Mouse (Mus musculus) midbrain, embryonic 15.5 days (tissue): ENCODE results near the gene A930033H14Rik. TPM values are rescaled to one million over a fixed set of nuclear protein-coding genes. Genes with fewer than 3 reads are reported as not detected.

Experiments
- ATAC-seq: fragments of 200-750 bp; cut with Nextera tagmentation; replicated peaks from 2 replicates; pipeline ENCODE4 v1.8.0; 2017; ENCODE audit warnings: moderate TSS enrichment
- H3K27ac ChIP-seq: fragments of 300-500 bp; sonication (generic); 2 replicates; pipeline ENCODE4 v1.5.1; 2015; ENCODE audit warnings: mild to moderate bottlenecking, inconsistent platforms
- H3K27me3 ChIP-seq: fragments of 300-500 bp; sonication (generic); replicated peaks from 2 replicates; pipeline ENCODE4 v1.6.1; 2015; ENCODE audit warnings: inconsistent platforms
- H3K36me3 ChIP-seq: fragments of 300-500 bp; sonication (generic); replicated peaks from 2 replicates; pipeline ENCODE4 v1.6.1; 2015; ENCODE audit warnings: inconsistent platforms
- H3K4me1 ChIP-seq: fragments of 300-500 bp; sonication (generic); 2 replicates; pipeline ENCODE4 v1.6.1; 2015; ENCODE audit warnings: inconsistent platforms
- H3K4me2 ChIP-seq: fragments of 300-500 bp; sonication (generic); 2 replicates; pipeline ENCODE4 v1.6.1; 2015; ENCODE audit warnings: inconsistent platforms, mild to moderate bottlenecking, moderate library complexity
- H3K4me3 ChIP-seq: fragments of 300-500 bp; sonication (generic); 2 replicates; pipeline ENCODE4 v1.5.1; 2015; ENCODE audit warnings: mild to moderate bottlenecking, inconsistent platforms
- H3K9ac ChIP-seq: fragments of 300-500 bp; sonication (generic); 2 replicates; pipeline ENCODE4 v1.6.1; 2015; ENCODE audit warnings: mild to moderate bottlenecking, inconsistent platforms
- H3K9me3 ChIP-seq: fragments of 300-500 bp; sonication (generic); 2 replicates; pipeline ENCODE4 v1.6.1; 2016; ENCODE audit warnings: inconsistent platforms
- WGBS: fragments of 180-500 bp; shearing (Covaris S2); methylation state at CpG from one replicate; pipeline ENCODE4 v1.1.7; 2015; ENCODE audit warnings: mixed read lengths; 5-methylcytosine and 5-hydroxymethylcytosine counted together
- polyA plus RNA-seq: library from polyadenylated mRNA; unstranded; fragments of >200 nt; fragmentation: Nextera tagmentation; extraction: Ambion mirVana; gene quantifications from 2 replicates; pipeline ENCODE4 v1.2.1, GENCODE M21; 2015

Gene A930033H14Rik
- polyA plus RNA-seq, 1 experiment from 2014 or later: 1.6 TPM

- no peaks in the 10 kb centered on the region for H3K27me3 ChIP-seq
- H3K27ac ChIP-seq: no peak overlapping the region
- no peak for ATAC-seq
- no peaks in the 10 kb centered on the region for H3K9me3 ChIP-seq
- H3K36me3 ChIP-seq: no peaks in the 10 kb centered on the region
- H3K9ac ChIP-seq: no peak overlapping the region
- H3K4me3 ChIP-seq: no peak overlapping the region
- peaks cover 19% of the 10 kb centered on the region for H3K4me1 ChIP-seq
- H3K4me2 ChIP-seq: no peak overlapping the region
- 95% methylated on average over 10 of the region's 10 CpGs for WGBS
These were observed 2.9 kb downstream of the A930033H14Rik start for GRCm38 (mm10) chr10:69210006-69210405.

- Histone ChIP-seq H3K36me3 (no peaks in the 10 kb centered on the region), H3K27ac (no peak overlapping the region), H3K4me1 (peaks cover 11% of the 10 kb centered on the region), H3K9me3 (no peaks in the 10 kb centered on the region), H3K27me3 (no peaks in the 10 kb centered on the region), H3K4me3 (no peak overlapping the region), H3K9ac (no peak overlapping the region), H3K4me2 (no peak overlapping the region)
- no peak for ATAC-seq
- WGBS: 91% methylated on average over 3 of the region's 3 CpGs
These were observed 4.2 kb downstream of the A930033H14Rik start for GRCm38 (mm10) chr10:69208705-69209104.

- no peak overlapping the region for H3K4me2 ChIP-seq
- 84% methylated on average over 15 of the region's 15 CpGs for WGBS
- H3K4me3 ChIP-seq: no peak overlapping the region
- peaks cover 9% of the 10 kb centered on the region for H3K4me1 ChIP-seq
- H3K9me3 ChIP-seq: no peaks in the 10 kb centered on the region
- no peaks in the 10 kb centered on the region for H3K36me3 ChIP-seq
- no peak for ATAC-seq
- no peak overlapping the region for H3K9ac ChIP-seq
- no peak overlapping the region for H3K27ac ChIP-seq
- H3K27me3 ChIP-seq: no peaks in the 10 kb centered on the region
These were observed 4.8 kb downstream of the A930033H14Rik start for GRCm38 (mm10) chr10:69207981-69208630.

GRCm38 (mm10) chr10:69207481-69207880 is 5.4 kb downstream of the A930033H14Rik start:
- 87% methylated on average over 7 of the region's 7 CpGs for WGBS
- H3K4me2 ChIP-seq: no peak overlapping the region
- no peak for ATAC-seq

GRCm38 (mm10) chr10:69206081-69206480 is 6.8 kb downstream of the A930033H14Rik start:
- Histone ChIP-seq H3K4me3 (no peak overlapping the region), H3K27ac (no peak overlapping the region), H3K4me1 (no peaks in the 10 kb centered on the region), H3K27me3 (no peaks in the 10 kb centered on the region), H3K9ac (no peak overlapping the region), H3K36me3 (no peaks in the 10 kb centered on the region), H3K9me3 (no peaks in the 10 kb centered on the region), H3K4me2 (no peak overlapping the region)
- no peak for ATAC-seq
- WGBS: 92% methylated on average over 6 of the region's 6 CpGs

More at GRCm38 (mm10) chr10:69207481-69207880, 5.4 kb downstream of the A930033H14Rik start:
- Histone ChIP-seq H3K4me1 (peaks cover 9% of the 10 kb centered on the region), H3K4me3 (no peak overlapping the region), H3K9me3 (no peaks in the 10 kb centered on the region), H3K9ac (no peak overlapping the region), H3K27ac (no peak overlapping the region), H3K36me3 (no peaks in the 10 kb centered on the region), H3K27me3 (no peaks in the 10 kb centered on the region)

GRCm38 (mm10) chr10:69204677-69205400 is 8.1 kb downstream of the A930033H14Rik start:
- H3K4me2 ChIP-seq: no peak overlapping the region
- no peaks in the 10 kb centered on the region for H3K9me3 ChIP-seq
- no peaks in the 10 kb centered on the region for H3K36me3 ChIP-seq
- ATAC-seq: no peak
- no peaks in the 10 kb centered on the region for H3K4me1 ChIP-seq
- no peak overlapping the region for H3K27ac ChIP-seq
- H3K27me3 ChIP-seq: no peaks in the 10 kb centered on the region
- no peak overlapping the region for H3K4me3 ChIP-seq
- no peak overlapping the region for H3K9ac ChIP-seq
- 23% methylated on average over 8 of the region's 8 CpGs for WGBS

- Histone ChIP-seq H3K4me2 (no peak overlapping the region), H3K27me3 (no peaks in the 10 kb centered on the region), H3K27ac (no peak overlapping the region), H3K36me3 (no peaks in the 10 kb centered on the region), H3K4me1 (no peaks in the 10 kb centered on the region), H3K9me3 (no peaks in the 10 kb centered on the region), H3K4me3 (no peak overlapping the region), H3K9ac (no peak overlapping the region)
- WGBS: 96% methylated on average over 10 of the region's 10 CpGs
- no peak for ATAC-seq
These were observed 19.2 kb downstream of the A930033H14Rik start for GRCm38 (mm10) chr10:69193721-69194120.

- WGBS: 91% methylated on average over 5 of the region's 5 CpGs
- no peak for ATAC-seq
These were observed 20.6 kb downstream of the A930033H14Rik start for GRCm38 (mm10) chr10:69192266-69192665.

GRCm38 (mm10) chr10:69190434-69191160 is 22.3 kb downstream of the A930033H14Rik start:
- no peak for ATAC-seq
- Histone ChIP-seq H3K4me2 (no peak overlapping the region), H3K4me1 (no peaks in the 10 kb centered on the region), H3K4me3 (no peak overlapping the region), H3K36me3 (no peaks in the 10 kb centered on the region), H3K27me3 (no peaks in the 10 kb centered on the region), H3K9ac (no peak overlapping the region), H3K27ac (no peak overlapping the region), H3K9me3 (no peaks in the 10 kb centered on the region)
- WGBS: 83% methylated on average over 10 of the region's 10 CpGs

More at GRCm38 (mm10) chr10:69192266-69192665, 20.6 kb downstream of the A930033H14Rik start:
- no peak overlapping the region for H3K9ac ChIP-seq
- no peaks in the 10 kb centered on the region for H3K4me1 ChIP-seq
- H3K27me3 ChIP-seq: no peaks in the 10 kb centered on the region
- H3K27ac ChIP-seq: no peak overlapping the region
- no peaks in the 10 kb centered on the region for H3K36me3 ChIP-seq
- H3K4me2 ChIP-seq: no peak overlapping the region
- H3K4me3 ChIP-seq: no peak overlapping the region
- no peaks in the 10 kb centered on the region for H3K9me3 ChIP-seq

- ATAC-seq: no peak
- 88% methylated on average over 9 of the region's 9 CpGs for WGBS
- Histone ChIP-seq H3K9me3 (no peaks in the 10 kb centered on the region), H3K9ac (no peak overlapping the region), H3K27me3 (no peaks in the 10 kb centered on the region), H3K4me3 (no peak overlapping the region), H3K4me1 (no peaks in the 10 kb centered on the region), H3K4me2 (no peak overlapping the region), H3K27ac (no peak overlapping the region), H3K36me3 (no peaks in the 10 kb centered on the region)
These were observed 25.0 kb downstream of the A930033H14Rik start for GRCm38 (mm10) chr10:69187773-69188443.

GRCm38 (mm10) chr10:69185894-69186893 is 26.7 kb downstream of the A930033H14Rik start:
- H3K27ac ChIP-seq: no peak overlapping the region
- 25% methylated on average over 21 of the region's 21 CpGs for WGBS
- H3K27me3 ChIP-seq: no peaks in the 10 kb centered on the region
- peak overlapping the region; percentile 30 for H3K4me3 ChIP-seq
- H3K4me2 ChIP-seq: peak overlapping the region; percentile 49
- ATAC-seq: no peak; the same call in 1 of the 2 replicates
- H3K9ac ChIP-seq: no peak overlapping the region
- H3K9me3 ChIP-seq: no peaks in the 10 kb centered on the region
- H3K4me1 ChIP-seq: no peaks in the 10 kb centered on the region
- H3K36me3 ChIP-seq: no peaks in the 10 kb centered on the region
